Mouse (Mus musculus) heart, postnatal 10 days (tissue): ENCODE results near the gene Spag6. TPM values are rescaled to one million over a fixed set of nuclear protein-coding genes. Genes with fewer than 3 reads are reported as not detected.

ENCODE experiments used
- DNase-seq, 2 experiments: peaks; one replicate each; pipeline ENCODE4 v3.0.0; 2021
- intact Hi-C: fragments of 180-260 bp; cut with DNase I; formaldehyde crosslinking; loops from one replicate; pipeline ENCODE4 v1.15.1; 2025
- total RNA-seq, 2 experiments: library from RNA; stranded (reverse); gene quantifications; 2 replicates each; pipeline ENCODE4 v1.2.3; 2021

Spag6 gene
- total RNA-seq, 2 experiments from 2014 or later = 0.24 TPM; not detected in 1

GRCm38 (mm10) chr2:18718521-18718920 lies 24.7 kb downstream of the Spag6 start:
- intact Hi-C loops = no loop called here
- DNase-seq = no peak

- intact Hi-C loops = no loop called here
- DNase-seq = no peak
Measured at GRCm38 (mm10) chr2:18722208-18722830, 28.5 kb downstream of the Spag6 start.

- intact Hi-C loops = no loop called here
- DNase-seq = no peak
Measured at GRCm38 (mm10) chr2:18724462-18724861, 30.6 kb downstream of the Spag6 start.

GRCm38 (mm10) chr2:18725880-18726279 lies 32.0 kb downstream of the Spag6 start:
- intact Hi-C loops = no loop called here
- DNase-seq = no peak

- intact Hi-C loops = no loop called here
- no peak for DNase-seq
Measured at GRCm38 (mm10) chr2:18731718-18732117, 37.9 kb downstream of the Spag6 start.

GRCm38 (mm10) chr2:18734394-18735127 lies 40.7 kb downstream of the Spag6 start:
- DNase-seq = no peak
- intact Hi-C loops = no loop called here

- intact Hi-C loops = no loop called here
- DNase-seq = no peak
Measured at GRCm38 (mm10) chr2:18737040-18737439, 43.2 kb downstream of the Spag6 start.

- DNase-seq = no peak
- intact Hi-C loops = no loop called here
Measured at GRCm38 (mm10) chr2:18739216-18739615, 45.4 kb downstream of the Spag6 start.

GRCm38 (mm10) chr2:18756144-18756543 lies 62.3 kb downstream of the Spag6 start:
- intact Hi-C loops = no loop called here
- peak in 1 of 2 experiments; percentile 41 for DNase-seq

GRCm38 (mm10) chr2:18764846-18765245 lies 71.0 kb downstream of the Spag6 start:
- intact Hi-C loops = loop anchor here (5.0 to 10.0 kb wide), 7 partner anchors 178 to 1340 kb away; partner anchors contain the start of genes 4930426L09Rik, Pip4k2a and Skida1
- no peak for DNase-seq

- DNase-seq = peak; percentile 54 to 65
- intact Hi-C loops = loop anchor here (2.0 to 10.0 kb wide), 11 partner anchors 57 to 1341 kb away; partner anchors contain the start of genes 4930426L09Rik, Bmi1, Dnajc1 and Pip4k2a
Measured at GRCm38 (mm10) chr2:18765481-18766249, 71.8 kb downstream of the Spag6 start.

GRCm38 (mm10) chr2:18766441-18766820 lies 72.6 kb downstream of the Spag6 start:
- no peak for DNase-seq

GRCm38 (mm10) chr2:18766821-18767541 lies 73.1 kb downstream of the Spag6 start:
- intact Hi-C loops = loop anchor here (2.0 to 10.0 kb wide), 11 partner anchors 56 to 1342 kb away; partner anchors contain the start of genes 4930426L09Rik, Bmi1, Dnajc1 and Pip4k2a
- peak; percentile 93 to 95 for DNase-seq

More at GRCm38 (mm10) chr2:18766441-18766820, 72.6 kb downstream of the Spag6 start:
- intact Hi-C loops = loop anchor here (2.0 to 10.0 kb wide), 11 partner anchors 56 to 1342 kb away; partner anchors contain the start of genes 4930426L09Rik, Bmi1, Dnajc1 and Pip4k2a

- DNase-seq = no peak
- intact Hi-C loops = loop anchor here (5.0 to 10.0 kb wide), 7 partner anchors 181 to 1344 kb away; partner anchors contain the start of genes 4930426L09Rik, Pip4k2a and Skida1
Measured at GRCm38 (mm10) chr2:18768414-18768813, 74.6 kb downstream of the Spag6 start.

GRCm38 (mm10) chr2:18772413-18772812 lies 78.6 kb downstream of the Spag6 start:
- DNase-seq = no peak
- intact Hi-C loops = no loop called here

- no peak for DNase-seq
- intact Hi-C loops = no loop called here
Measured at GRCm38 (mm10) chr2:18774326-18774725, 80.5 kb downstream of the Spag6 start.

- DNase-seq = peak; percentile 46 to 60
- intact Hi-C loops = no loop called here
Measured at GRCm38 (mm10) chr2:18778220-18778619, 84.4 kb downstream of the Spag6 start.

- intact Hi-C loops = no loop called here
- DNase-seq = no peak
Measured at GRCm38 (mm10) chr2:18779830-18780229, 86.0 kb downstream of the Spag6 start.

GRCm38 (mm10) chr2:18781296-18781695 lies 87.5 kb downstream of the Spag6 start:
- intact Hi-C loops = no loop called here
- DNase-seq = no peak

GRCm38 (mm10) chr2:18794261-18794660 lies 100.4 kb downstream of the Spag6 start:
- no peak for DNase-seq
- intact Hi-C loops = no loop called here
